Mouse (Mus musculus): ENCODE results near the gene Stoml3. TPM values are rescaled to one million over a fixed set of nuclear protein-coding genes. Genes with fewer than 3 reads are reported as not detected.

The Stoml3 gene
- polyA plus RNA-seq, 1 experiment from 2014 or later: not detected

DNA sequence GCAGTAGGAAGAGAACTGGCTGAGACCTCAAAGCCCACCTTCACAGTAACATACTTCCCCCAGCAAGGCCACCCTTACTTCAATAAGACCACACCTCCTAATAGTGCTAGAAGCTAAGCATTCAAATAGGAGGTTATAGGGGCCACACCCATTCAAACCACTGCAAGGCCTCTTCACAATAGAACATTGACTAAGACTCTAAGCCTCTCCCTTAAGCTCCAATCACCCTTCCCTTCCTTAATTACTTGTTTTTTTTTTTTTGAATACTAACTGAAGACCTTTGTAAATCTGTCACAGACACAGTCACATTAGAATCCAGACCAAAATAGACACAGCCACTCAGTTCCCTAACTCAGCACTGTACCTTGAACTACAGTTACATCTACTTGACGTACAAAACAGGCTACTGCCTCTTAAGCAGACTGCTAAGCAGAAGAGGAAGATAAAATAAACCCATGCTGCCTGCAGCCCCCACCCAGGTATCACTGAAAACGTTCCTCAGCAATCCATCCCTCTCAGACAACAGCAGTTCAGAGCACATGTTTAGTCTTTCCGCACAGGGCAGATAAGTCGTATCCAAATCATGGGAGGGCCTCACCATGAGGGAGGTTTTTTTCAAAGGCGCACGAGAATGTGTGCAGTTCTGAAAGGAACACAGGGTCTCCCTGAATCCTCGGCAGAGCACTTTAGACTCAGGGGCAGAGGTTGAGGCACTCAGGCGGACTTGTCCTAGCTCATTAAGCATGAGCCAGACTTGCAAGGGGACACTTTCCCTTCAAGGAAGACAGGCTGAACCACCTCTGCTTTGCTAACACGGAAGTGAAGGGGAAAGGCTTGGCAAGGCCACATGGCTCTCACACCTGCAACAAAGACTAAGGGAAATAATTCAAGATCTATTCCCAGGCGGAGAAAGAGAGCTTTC is 66.8 kb downstream of the Stoml3 start:
- WGBS: 59% methylated on average over 10 of the region's 10 CpGs
- H3K36me3 ChIP-seq: no peaks in the 10 kb centered on the region
- H3K9me3 ChIP-seq (replicated peaks): no peaks in the 10 kb centered on the region
- no peaks in the 10 kb centered on the region for H3K27me3 ChIP-seq (ENCODE audit: low read depth, poor library complexity, severe bottlenecking)
- no peak overlapping the region for H3K4me3 ChIP-seq
- 0 out of 2 replicates have a peak overlapping the region, but pooled peaks have one; percentile 19 for H3K27ac ChIP-seq (replicated peaks)
- DNase-seq (ENCODE audit: low spot score): no peak
- peaks cover 41% of the 10 kb centered on the region for H3K4me1 ChIP-seq

DNA sequence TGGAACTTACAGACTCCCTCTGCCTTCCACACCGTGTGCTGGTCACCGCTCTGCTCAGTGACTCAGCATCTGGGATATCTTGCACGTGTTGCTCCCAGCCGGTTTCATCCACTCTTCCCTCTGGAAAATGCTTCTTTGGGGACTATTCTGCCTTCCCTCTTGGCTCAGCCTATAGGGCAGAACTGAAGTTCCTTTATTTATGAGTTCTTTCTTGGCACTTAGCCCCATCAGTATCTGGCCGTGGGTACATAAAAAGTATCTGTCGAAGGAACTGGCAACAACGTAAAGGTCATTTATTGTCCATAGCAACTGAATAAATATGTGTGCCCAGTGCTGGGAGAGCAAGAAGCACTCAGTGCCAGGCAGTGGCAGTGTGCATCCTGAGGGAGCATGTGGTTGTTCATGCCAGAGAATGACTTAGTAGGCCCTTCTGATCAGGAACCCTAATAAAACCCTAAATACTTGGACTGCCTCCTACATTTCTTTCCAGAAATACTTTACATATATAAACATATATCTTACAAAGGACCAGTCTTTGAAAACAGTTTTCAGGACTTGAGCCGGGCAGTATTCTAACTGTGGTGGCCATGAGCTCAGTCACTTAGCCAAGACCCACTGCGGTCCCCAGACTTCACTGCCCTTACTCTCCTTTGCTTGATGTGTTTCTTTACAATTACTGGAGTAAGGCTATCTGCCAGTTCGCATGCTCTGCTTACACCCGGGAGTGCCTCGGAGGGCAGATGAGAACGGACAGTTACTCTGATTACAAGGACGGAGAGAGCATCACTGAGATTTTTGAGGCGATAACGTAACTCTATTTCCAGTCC is 69.1 kb downstream of the Stoml3 start:
- 89% methylated on average over 16 of the region's 16 CpGs for WGBS
- no peaks in the 10 kb centered on the region for H3K27me3 ChIP-seq (ENCODE audit: low read depth, poor library complexity, severe bottlenecking)
- DNase-seq (ENCODE audit: low spot score): no peak

More for the DNA sequence above, 69.1 kb downstream of the Stoml3 start:
- Histone ChIP-seq H3K27ac (replicated peaks) (0 out of 2 replicates have a peak overlapping the region, but pooled peaks have one; percentile 7), H3K9me3 (replicated peaks) (no peaks in the 10 kb centered on the region), H3K36me3 (no peaks in the 10 kb centered on the region), H3K4me1 (peaks cover 62% of the 10 kb centered on the region), H3K4me3 (no peak overlapping the region)

Other genes with a start within 250 kb of the Stoml3 start
- 11.4 and 12.0 TPM in 2 replicates for gene Nhlrc3, start 25.3 kb upstream of the Stoml3 start, polyA plus RNA-seq (2016; fragmentation: Nextera tagmentation; extraction: Ambion mirVana)
- 22.1 and 23.0 TPM in 2 replicates for gene Proser1, start 25.0 kb upstream of the Stoml3 start, polyA plus RNA-seq (2016; fragmentation: Nextera tagmentation; extraction: Ambion mirVana)
- gene Frem2, start 168.7 kb downstream of the Stoml3 start, polyA plus RNA-seq (2016; fragmentation: Nextera tagmentation; extraction: Ambion mirVana): 3.3 and 4.4 TPM in 2 replicates